Mouse (Mus musculus): Measurements from ENCODE around the gene Pofut2.

Gene Pofut2

DNA sequence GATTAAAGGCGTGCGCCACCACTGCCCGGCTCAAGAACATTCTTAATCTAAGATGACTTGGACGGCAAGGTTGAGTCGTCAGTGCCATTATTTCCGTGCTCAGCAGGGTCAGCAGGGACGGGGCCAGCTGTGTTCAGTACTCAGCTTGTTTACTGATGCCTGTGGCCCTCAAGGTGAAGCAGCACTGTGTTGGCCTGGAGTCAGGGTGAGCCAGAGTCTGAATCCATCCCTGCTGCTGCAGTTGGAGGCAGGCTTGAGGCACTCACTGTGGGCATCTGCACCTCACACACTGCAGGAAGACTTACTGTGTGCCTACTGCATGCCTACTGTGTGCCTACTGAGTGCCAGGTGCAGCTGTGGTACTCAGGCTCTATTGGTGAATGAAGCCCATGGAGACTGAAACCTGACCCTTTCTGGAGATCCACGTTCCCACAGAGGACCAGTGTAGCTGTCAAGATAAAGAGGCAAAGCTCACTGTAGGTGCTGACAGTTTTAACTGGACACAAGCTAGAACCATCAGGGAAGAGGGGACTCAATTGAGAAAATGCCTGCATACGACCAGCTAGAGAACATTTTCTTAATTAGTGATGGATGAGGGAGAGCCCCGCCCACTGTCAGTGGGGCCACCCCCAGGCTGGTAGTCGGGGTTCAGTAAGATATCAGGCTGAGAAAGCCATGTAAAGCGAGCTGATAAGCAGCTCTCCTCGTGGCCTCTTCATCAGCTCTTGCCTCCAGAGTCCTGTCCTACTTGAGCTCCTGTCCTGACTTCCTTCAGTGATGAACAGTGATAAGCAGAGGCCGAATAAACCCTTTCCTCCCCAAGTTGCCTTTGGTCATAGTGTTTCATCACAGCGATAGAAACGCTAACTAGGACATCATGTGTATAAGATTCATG lies 26.9 kb upstream of the Pofut2 start:
- DNase-seq: no peak

DNA sequence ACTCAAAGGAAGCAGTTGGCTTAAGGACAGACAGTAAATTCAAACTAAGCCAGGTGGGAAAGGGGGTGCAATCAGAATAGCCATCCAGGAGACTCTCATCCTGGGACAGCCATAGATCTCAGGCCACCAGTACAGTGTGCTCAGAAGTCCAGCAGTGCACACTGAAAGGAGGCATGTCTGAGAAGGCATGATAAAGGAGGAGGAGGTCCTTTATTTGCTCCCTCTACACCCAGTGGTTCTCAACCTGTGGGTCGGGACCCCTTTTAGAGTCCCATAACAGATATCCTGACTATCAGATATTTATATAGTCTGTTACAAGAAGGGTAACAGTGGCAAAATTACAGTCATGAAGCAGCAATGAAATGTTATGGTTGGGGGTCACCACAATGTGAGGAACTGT lies 25.8 kb upstream of the Pofut2 start:
- DNase-seq: no peak

DNA sequence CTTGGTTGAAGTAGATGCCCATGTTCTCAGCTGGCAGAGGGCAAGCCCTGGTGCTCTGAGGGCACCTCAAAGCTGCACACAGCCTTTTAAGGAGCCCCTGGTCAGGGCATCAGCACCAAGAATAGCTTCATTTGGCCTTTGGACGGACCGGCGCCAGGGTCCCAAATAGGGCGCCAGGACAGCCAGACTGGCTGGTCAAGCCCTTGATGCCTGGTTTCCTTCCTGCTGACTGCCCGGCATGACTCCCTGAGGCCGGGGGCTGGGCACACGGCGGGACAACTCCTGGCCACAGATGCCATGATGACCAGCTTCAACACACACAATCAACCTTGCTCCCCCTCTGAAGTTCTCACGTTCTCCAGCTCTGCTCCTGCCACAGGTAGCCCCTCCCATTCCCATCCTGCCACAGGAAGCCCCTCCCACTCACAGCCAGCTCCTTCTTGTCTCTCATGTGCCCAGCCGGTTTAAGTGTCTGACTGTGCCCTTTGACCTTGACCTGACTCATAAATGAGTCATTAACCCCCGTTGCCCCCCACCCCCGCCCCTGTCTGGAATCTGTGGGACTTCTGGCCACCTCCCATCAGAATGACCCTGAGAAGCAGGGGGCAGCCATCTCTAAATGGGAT lies 23.9 kb upstream of the Pofut2 start:
- DNase-seq: no peak

DNA sequence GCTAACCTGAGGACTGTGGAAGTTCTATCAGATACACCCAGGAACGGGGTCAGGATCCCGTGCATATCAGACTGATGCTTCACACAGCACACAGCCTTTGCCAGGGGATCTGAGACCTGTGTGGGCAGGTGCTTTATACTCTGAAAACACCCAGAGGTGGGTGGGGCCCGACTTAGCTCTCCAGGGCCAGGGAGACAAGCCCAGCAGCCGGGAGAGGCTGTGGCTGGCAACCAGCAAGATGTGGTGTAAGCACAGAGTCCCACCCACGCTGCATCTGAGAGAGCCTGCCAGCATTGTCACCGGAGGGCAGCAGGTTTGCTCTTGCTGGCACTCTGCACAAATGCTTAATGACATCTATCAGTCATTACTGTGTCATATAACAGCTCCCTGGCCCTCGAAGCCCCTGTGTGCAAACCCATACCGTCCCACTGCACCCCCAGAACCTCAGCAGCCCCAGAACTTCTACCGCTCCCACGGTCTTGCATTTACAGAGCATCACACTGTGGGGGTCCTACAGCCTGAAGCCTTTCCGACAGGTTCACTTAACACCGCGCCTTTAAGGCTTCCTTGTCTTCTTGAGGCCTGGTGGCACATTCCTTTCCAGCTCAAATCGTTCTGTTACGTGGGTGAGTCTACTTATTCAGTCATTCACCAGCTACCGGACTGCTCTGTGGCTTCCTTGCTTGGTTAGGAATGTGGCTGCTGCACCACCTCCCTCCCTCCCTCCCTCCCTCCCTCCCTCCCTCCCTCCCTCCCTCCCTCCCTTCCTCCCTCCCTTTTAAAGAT lies 21.0 kb upstream of the Pofut2 start:
- DNase-seq: no peak

DNA sequence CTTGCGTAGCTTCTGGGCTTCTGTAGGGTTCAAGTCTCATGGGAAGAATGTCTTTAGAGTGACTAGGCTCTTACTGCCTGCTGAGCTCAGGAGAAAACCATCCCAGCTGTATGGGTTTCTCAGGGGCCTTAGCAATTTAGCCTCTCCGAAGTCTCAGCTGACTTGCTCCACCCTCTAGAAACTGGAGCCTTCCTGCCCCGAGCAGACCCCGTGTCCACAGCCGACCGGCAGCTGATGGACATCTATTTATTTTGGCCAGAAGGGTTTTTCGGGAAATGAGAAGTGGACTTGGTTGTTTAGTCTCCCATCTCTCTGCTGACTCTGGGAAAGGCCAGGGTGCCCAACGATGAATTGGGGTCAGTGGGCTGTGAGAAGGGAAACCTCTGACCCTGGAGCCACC lies 18.3 kb upstream of the Pofut2 start:
- no peak for DNase-seq

DNA sequence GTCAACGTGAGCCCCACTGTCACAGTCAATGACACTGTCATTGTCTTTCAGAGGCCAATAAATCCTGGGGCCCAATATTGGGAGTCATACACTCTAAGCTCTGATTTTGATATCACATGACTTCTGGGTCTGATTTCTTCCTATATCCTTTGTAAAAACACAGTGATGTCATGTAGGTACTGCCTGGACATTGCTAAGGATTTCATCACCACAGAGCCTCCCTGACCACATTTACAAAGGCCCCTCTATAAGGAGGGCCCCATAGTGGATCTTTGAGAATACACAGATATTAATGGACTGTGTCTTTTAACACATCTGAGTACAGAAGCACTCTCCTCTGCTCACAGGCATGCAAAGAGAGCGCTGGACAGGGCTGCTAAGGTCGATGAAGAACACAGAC lies 16.6 kb upstream of the Pofut2 start:
- DNase-seq: no peak

DNA sequence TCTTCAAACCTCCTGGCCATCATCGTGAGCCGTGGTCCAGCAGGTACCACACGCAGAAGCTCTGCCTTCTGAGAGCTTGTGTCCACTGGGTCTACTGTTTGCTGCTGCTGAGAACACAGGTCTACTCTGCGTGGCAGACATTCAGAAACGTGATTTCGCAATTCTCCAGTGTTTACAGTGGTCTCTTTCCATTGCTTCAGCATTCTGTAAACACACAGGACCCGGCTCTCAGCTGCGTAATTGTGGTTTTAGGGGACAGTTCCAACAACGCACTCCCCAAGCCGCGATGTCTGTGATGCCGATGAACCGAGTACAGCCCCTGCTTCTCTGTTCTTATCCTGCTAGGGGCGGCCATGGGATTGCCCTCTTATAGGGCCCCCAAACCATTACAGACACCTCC lies 16.1 kb upstream of the Pofut2 start:
- DNase-seq: peak; percentile 56

DNA sequence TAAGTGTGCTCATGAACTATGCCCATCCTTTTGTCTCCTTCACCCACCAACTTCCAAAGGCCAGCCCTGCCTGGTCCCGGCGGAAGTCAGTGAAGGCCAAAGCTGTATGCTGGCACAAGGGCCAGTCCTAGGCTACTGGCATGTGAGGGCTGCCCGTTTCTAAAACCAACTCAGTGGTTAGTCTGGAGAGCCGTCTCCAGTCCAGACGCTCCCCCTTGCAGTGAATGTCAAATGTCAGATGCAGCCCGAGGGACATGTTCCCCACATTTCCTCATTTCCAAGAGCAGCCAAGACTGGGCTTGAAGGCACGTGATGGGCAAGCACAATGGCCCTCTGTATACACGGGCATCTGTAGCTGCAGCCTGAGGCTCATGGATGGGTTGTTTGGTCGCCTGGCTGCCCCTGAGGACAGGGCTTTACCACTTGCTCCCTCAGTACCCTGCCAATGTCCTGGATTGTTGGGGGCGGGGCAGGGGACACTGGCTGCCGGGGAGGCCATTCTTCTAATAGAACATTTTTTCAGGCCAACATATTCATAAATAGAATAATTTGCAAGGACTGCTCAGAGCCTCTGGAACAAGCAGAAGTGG lies 15.4 kb upstream of the Pofut2 start:
- peak; percentile 21 for DNase-seq

DNA sequence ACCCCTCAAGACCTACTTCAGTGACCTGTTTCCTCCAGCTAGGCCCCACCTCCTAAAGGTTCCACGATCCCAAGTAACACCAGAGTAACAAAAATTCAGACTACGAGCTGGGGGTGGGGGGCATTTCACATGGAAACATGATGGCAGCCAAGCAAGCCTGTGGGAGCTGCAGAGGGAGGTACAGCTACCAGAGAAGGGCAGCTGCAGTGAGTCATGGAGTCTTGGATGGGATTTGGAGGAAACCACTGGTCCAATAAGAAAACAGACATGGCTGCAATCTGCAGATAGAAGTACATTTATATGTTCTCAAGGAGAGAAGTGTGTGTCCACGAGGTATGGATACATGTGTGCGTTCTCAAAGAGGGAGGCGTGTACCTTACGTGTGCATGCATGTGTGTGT lies 14.2 kb upstream of the Pofut2 start:
- no peak for DNase-seq

DNA sequence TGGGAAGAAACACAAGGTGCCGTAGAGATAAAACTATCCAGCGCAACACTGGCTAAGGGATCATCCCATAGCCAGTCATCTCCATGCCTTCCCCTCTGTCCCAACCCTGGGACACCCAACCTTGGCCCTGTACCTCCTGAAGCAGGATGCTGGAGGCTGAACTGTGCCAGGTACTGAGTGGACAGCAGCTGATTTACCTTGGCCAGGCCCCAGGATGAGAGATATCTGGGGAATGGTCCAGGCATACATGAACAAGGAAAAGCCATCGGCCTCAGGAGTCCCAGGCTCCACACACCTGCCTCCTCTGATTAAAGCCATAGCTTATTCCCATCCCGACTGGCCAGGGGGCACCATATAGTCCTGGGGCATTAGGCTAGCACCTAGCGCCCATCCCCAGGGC lies 12.0 kb upstream of the Pofut2 start:
- DNase-seq: no peak

DNA sequence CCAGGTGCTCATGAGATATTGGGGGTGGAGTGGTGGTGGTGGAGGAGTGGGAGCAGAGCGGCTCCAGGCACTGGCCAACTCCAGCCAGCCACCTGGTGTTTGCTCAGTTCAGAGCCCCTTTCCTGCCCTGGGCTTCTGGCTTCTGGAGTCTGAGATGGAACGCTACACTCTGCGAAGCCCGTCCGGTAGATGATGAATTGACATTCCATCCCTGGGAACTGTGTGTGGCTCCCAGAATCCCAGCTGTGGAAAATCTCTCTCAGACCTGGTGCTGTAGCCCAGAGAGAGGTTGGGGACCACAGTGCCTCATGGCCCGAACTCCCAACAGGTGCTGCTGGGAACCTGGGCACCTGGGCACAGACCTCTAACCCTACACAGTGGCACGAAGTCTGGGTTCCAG lies 11.3 kb upstream of the Pofut2 start:
- DNase-seq: no peak

DNA sequence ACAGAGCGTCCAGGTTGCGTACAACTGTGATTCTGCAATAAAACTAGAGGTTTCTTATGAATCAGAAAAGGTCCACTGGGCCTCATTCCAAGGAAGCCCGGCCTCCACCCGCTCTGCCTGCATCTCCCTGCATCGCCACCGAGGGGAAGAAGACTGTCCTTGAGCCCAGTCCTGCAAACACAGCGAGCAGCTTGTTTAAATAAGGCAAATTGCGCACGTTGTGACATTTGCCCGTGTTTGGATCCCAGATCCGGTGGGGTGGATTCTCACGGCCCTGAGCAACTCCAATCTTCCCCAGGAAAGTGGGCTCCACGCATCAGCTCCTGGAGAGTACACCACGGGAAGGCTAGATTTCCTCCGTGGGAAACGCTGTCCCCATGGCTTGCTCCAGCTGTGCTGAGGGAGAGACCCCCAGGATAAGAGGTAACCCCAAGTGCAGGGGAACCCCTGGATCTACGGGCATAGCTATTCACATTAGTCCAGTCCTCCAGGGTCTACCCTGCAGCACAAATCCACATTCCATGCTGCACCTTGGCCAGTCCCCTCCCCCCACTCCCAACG lies 7.7 kb upstream of the Pofut2 start:
- DNase-seq: peak; percentile 31

DNA sequence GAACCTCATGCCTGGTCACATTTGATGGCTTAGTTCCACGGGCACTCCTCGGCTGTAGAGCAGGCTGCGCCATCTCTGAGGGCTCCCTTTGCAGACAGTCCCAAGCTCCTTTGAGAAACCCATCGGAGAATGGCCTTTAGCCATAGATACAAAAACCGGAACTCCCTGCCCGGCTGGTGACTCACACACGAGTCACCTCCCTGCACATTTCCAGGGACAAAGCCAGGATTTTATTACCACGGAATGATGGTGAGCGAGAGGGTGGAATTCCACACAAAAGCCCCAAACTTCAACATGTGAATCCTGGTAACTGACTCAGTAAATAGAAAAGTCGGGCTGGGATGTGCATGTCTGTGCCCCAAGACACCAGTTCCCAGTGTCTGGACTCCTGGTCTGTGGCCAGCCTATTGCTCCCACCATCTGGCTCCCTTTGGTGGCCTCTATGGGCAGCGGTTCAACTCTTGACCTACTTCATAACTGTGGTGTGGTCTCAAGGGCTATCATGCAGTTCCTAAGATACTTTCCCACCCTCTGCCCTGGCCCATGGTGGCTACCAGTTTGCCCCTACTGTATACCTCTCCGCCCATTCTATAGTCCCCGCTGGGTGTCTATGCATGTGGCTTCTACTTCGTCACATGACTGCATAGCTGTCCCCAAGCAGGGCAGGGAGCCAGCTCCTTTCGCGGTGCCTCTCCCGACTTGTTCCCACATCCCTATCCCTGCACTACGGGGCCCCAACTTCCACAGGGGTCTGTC lies 7.1 kb upstream of the Pofut2 start:
- DNase-seq: peak; percentile 41

DNA sequence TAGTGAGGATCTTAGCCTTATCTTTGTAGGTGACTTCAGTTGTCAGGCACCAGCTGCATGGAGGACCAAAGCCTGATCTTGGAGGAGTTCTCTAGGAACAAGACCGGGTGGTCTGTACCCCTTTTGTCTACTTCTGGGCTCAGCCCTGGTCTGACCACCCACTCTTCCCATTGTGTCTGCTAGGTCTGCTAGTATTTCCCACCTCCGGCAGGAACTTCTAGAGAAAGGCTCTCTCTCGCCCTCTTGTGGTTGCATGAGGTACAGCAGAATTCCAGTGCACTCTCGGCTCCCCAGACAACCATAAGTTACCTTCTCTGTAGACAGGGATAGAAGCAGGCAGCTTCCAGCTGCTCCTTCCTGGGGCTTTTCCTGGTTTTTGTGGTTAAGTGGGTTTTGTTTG lies 6.2 kb upstream of the Pofut2 start:
- peak; percentile 85 for DNase-seq

DNA sequence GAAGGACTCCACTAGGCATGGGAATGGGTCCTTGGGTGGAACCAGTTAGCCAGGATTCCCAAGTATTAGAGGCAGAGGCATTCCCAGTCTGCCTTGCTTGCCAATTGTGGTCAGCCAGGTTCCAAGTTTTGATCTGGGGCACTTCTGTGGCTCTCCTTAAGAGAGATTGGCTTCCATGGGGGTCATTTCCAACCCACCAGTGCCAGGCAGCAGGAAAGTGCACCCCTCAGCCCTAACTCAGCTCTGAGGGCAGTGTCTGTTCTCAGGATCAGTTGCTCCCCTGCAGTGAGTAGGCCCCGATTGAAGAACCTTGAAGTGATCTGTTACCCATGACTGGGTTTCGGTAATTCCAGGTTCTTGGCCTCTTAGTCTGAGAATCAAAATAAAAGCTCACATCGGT lies 3.8 kb upstream of the Pofut2 start:
- no peak for DNase-seq

DNA sequence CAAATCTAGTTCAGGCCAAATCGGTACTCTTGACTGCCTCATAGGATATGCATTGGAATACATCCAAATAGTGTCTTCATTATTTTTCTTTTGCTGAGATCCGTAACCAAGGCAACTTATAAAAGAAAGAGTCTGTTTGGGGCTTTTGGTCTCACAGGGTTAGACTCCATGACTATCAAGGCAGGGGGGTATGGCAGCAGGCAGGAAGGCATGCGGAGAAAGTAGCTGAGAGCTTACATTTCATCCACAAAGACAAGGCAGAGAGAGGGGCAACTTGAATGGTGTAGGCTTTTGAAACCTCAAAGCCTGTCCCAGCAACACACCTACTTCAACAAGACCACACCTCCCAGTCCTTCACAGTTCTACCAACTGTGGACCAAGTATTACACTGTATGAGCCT lies 3.3 kb upstream of the Pofut2 start:
- no peak for DNase-seq

DNA sequence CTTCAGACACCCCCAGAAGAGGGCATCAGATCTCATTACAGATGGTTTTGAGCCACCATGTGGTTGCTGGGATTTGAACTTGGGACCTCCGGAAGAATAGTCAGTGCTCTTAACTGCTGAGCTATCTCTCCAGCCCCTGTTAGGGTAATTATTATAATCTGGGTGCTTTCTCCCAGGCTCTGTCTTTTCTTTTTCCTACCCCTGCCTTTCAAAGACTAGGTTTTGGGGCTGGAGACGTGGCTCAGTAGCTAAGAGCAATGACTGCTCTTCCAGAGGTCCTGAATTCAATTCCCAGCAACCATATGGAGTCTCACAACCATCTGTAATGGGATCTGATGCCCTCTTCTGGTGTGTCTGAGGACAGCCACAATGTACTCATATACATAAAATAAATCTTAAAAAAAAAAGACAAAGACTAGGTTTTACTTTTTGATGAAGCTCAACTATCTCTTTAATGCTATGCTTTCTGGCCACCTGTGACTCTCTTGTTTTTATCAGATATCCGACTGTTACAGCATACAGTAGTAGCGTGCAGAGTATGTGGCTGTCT lies 902 bp upstream of the Pofut2 start:
- no peak for DNase-seq

DNA sequence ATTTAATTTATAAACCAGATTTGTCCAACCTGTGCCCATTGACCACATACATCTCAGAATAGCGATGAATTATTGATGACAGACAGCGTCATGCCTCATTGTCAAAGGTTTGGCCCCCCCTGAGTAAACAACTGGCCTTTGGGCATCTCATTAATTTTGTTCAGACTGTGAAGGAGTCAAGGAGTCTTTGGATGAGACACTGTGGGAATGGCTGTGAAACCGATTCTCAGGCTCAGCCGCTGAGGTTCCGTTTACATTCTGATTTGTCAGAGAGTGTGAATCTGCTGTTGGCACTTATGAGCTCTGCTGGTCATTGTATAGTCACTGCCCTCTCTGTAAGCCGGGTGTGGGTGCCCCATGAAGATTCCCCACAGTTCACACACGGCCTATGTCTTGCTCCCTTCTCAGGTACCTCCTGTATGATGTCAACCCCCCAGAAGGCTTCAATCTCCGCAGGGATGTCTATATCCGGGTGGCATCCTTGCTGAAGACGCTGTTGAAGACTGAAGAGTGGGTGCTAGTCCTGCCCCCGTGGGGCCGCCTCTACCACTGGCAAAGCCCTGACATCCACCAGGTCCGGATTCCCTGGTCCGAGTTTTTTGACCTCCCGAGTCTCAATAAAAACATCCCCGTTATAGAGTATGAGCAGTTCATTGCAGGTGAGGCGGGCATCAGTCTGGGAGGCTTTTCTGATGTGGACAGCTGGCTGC lies 1.3 kb downstream of the Pofut2 start:
- no peak for DNase-seq

DNA sequence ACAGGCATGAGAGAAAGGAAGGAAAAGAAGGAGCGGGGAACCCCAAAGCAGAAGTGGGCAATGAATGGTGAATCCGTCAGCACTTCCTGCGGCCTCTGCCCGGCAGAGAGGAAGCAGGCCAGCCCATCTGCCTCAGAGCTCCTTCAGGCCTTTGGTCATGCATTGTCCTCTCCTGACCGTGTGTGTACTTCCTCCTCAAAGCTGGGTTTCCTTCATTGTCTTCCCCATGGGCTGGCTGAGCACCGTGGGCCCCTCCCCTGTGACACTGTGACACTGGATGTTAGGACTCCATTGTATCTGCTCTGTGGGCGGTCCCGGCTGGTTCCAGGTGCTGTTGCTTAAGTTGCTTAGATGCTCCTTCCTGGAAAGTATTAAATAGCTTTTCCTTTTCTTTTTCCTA lies 7.3 kb downstream of the Pofut2 start:
- peak; percentile 19 for DNase-seq

DNA sequence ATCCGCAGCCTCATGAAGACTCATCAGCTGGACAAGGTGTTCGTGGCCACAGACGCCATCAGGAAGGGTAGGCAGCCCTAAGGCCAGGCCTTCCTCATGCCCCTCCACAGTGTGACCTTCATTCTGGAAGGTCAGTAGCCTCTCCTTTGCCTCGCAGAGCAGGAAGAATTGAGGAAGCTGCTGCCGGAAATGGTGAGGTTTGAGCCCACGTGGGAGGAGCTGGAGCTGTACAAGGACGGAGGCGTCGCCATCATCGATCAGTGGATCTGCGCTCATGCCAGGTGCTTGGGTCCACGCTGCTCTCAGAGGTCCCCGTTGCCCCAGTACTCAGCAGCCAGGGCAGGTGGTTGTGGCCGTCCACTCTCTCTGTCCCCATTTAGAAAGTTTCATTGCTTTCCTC lies 8.0 kb downstream of the Pofut2 start:
- DNase-seq: no peak

DNA sequence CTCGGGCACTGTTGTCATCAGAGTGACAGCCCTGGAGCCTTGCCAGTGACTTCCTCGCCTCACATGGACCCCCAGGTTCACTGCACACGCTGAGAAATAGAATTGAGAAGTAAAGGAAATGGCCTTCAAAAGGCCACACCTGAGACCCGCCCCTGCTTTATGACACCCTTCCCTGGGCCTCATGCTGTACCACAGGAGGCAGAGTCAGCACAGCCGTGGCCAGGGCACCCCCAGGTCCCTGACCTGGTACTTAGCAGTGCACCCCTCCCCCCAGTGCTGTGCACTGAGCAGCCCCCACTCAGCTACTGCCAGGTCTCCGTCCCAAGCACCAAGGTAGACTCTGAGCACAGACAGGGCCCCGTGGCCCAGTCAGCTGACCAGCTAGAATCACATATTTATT lies 10.1 kb downstream of the Pofut2 start:
- no peak for DNase-seq
